Mouse (Mus musculus): ENCODE results near the gene Dlx3. TPM values are rescaled to one million over a fixed set of nuclear protein-coding genes. Genes with fewer than 3 reads are reported as not detected.

The Dlx3 gene
- polyA plus RNA-seq, 1 experiment from 2014 or later = not detected

DNA sequence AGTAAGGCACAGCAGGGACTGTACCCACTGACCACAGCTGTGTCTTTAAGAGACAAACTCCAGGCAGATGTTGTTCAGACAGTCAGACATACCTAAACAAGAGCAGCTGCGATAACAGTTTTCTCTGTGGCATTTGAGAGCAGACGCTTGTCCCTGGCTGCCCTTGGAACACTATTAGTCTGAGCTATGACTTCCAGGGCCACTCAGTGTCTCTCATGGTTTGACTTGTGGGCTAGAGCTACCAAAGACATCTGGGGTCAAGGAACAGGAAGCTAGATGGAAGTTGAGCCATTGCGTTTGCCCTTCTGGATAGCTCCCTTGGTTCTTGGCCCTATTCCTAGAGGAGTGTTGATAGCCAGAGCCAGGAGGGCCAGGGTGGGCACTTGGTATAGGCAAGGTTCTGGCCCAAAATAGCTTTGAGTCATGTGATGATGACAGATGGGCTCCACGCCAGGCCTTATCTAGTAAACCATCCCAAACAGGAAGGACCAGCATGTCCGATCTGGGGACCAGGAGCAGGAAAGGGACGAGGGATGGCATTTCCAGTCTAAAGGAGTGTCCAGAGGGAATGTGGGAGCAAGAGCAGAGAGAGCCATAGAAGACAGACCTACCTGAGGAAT lies 40.6 kb upstream of the Dlx3 start:
- Histone ChIP-seq H3K9ac (replicated peaks) (no peak overlapping the region), H3K9me3 (no peaks in the 10 kb centered on the region), H3K4me3 (no peak overlapping the region), H3K27ac (replicated peaks) (no peak overlapping the region), H3K4me2 (replicated peaks) (no peak overlapping the region), H3K36me3 (no peaks in the 10 kb centered on the region), H3K27me3 (peaks cover 37% of the 10 kb centered on the region), H3K4me1 (peaks cover 24% of the 10 kb centered on the region)
- 85% methylated on average over 6 of the region's 6 CpGs for WGBS
- ATAC-seq (replicated peaks) = no peak

DNA sequence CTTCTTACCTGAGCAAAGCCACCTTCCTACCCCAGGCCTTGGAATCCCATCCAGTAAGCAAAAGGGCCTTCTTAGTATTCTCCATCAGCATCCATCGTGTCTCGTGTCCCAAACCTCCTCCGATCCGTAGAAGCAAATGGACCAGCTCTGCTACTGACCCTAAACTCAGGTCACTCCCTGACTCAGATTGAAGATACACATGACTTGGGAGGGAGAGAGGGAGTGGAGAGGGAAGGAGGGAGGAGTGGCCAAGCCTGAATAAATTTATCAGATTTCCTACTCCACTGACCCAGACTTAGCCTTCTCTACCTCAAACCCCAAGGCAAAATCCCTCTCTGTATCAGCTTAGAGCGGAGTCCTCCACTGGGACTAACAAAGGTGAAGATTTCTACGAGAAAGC lies 39.1 kb upstream of the Dlx3 start:
- H3K4me3 ChIP-seq = no peak overlapping the region
- peaks cover 15% of the 10 kb centered on the region for H3K4me1 ChIP-seq
- 82% methylated on average over 6 of the region's 6 CpGs for WGBS
- no peak overlapping the region for H3K4me2 ChIP-seq (replicated peaks)
- H3K27ac ChIP-seq (replicated peaks) = no peak overlapping the region
- no peak for ATAC-seq (replicated peaks)
- no peaks in the 10 kb centered on the region for H3K9me3 ChIP-seq
- no peaks in the 10 kb centered on the region for H3K36me3 ChIP-seq
- H3K9ac ChIP-seq (replicated peaks) = no peak overlapping the region
- H3K27me3 ChIP-seq = peaks cover 27% of the 10 kb centered on the region

GRCm38 (mm10) chr11:95082896-95083295 lies 37.0 kb upstream of the Dlx3 start:
- no peak overlapping the region for H3K4me2 ChIP-seq (replicated peaks)
- H3K27ac ChIP-seq (replicated peaks) = no peak overlapping the region
- no peaks in the 10 kb centered on the region for H3K36me3 ChIP-seq
- WGBS = 92% methylated on average over 7 of the region's 7 CpGs
- H3K9ac ChIP-seq (replicated peaks) = no peak overlapping the region
- no peak for ATAC-seq (replicated peaks)
- no peaks in the 10 kb centered on the region for H3K4me1 ChIP-seq
- no peaks in the 10 kb centered on the region for H3K9me3 ChIP-seq
- H3K4me3 ChIP-seq = no peak overlapping the region
- peaks cover 13% of the 10 kb centered on the region for H3K27me3 ChIP-seq

DNA sequence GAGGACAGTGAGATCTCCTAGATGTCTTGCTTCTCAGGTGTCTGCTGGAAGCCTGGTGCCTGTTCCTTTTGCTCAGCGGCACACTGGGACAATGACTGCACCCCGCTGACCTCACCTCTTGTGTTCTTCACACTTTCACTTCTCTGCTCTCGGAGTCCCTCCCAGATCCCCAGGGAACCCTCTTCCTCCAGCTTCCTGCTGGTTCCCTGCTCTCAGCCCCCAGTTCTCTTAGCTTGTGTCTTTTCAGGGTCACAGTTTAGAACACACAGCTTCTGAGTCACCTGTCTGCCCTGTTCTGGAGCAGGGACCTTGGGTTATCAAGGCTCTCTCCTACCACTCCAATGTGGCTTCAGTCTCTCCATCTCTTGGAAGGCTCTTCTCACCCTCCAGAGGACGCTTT lies 35.7 kb upstream of the Dlx3 start:
- H3K9me3 ChIP-seq = no peaks in the 10 kb centered on the region
- no peak overlapping the region for H3K4me2 ChIP-seq (replicated peaks)
- H3K4me1 ChIP-seq = no peaks in the 10 kb centered on the region
- WGBS = 31% methylated on average over 4 of the region's 4 CpGs
- no peak for ATAC-seq (replicated peaks)
- no peak overlapping the region for H3K4me3 ChIP-seq
- H3K9ac ChIP-seq (replicated peaks) = no peak overlapping the region
- H3K27ac ChIP-seq (replicated peaks) = no peak overlapping the region
- H3K27me3 ChIP-seq = no peaks in the 10 kb centered on the region
- H3K36me3 ChIP-seq = no peaks in the 10 kb centered on the region

DNA sequence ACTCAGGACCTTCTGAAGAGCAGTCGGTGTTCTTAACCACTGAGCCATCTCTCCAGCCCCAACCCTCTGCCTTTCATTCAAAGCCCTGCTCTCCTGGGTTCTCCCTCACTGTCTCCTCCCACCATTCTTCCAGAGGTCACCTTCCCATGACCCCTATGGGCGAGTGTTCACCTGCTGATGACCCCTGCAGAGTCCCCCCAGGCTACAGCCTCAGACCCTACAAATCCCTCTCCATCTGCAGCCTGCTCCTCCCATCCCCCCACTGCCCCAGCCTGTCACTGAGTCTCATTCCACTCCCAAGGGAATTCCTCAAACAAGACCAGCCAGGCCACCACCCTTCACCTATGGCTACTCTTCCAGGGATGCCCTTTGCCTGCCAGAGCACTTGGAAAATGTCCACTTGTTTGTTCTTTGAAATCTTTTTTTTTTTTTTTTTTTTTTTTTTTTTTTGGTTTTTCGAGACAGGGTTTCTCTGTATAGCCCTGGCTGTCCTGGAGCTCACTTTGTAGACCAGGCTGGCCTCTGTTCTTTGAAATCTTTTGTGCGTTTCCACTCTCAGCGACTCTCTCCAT lies 35.0 kb upstream of the Dlx3 start:
- Histone ChIP-seq H3K4me1 (no peaks in the 10 kb centered on the region), H3K4me3 (no peak overlapping the region), H3K9ac (replicated peaks) (no peak overlapping the region), H3K27me3 (no peaks in the 10 kb centered on the region), H3K27ac (replicated peaks) (no peak overlapping the region), H3K4me2 (replicated peaks) (no peak overlapping the region), H3K9me3 (no peaks in the 10 kb centered on the region), H3K36me3 (no peaks in the 10 kb centered on the region)
- no peak for ATAC-seq (replicated peaks)
- 33% methylated on average over 5 of the region's 5 CpGs for WGBS

GRCm38 (mm10) chr11:95085710-95086109 lies 34.2 kb upstream of the Dlx3 start:
- H3K4me1 ChIP-seq = no peaks in the 10 kb centered on the region
- no peaks in the 10 kb centered on the region for H3K27me3 ChIP-seq
- no peak overlapping the region for H3K4me2 ChIP-seq (replicated peaks)
- H3K36me3 ChIP-seq = no peaks in the 10 kb centered on the region
- WGBS = 21% methylated on average over 5 of the region's 5 CpGs
- H3K4me3 ChIP-seq = no peak overlapping the region
- no peak for ATAC-seq (replicated peaks)
- H3K9ac ChIP-seq (replicated peaks) = no peak overlapping the region
- no peaks in the 10 kb centered on the region for H3K9me3 ChIP-seq
- no peak overlapping the region for H3K27ac ChIP-seq (replicated peaks)

DNA sequence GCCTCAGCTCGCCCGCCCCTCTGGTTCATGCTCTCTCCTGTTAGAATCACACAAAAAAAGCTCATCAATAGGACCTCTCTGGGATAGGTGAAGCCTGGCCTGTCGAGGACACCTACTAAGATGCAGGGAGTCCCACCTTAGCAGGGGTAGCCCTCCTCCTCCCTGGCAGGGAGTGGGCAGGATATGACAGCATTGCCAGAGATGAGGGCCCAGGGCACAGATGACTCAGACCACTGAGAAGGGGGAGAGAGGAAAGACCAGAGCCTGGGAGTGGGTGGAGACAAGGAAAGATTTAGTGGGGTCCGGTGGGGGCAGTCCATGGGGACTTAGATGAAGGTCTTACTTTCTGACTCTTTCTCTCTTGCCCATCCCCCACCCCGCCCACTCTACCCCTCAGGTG lies 33.7 kb upstream of the Dlx3 start:
- Histone ChIP-seq H3K27me3 (no peaks in the 10 kb centered on the region), H3K4me3 (no peak overlapping the region), H3K4me2 (replicated peaks) (no peak overlapping the region), H3K27ac (replicated peaks) (no peak overlapping the region), H3K36me3 (no peaks in the 10 kb centered on the region), H3K9ac (replicated peaks) (no peak overlapping the region), H3K9me3 (no peaks in the 10 kb centered on the region), H3K4me1 (no peaks in the 10 kb centered on the region)
- no peak for ATAC-seq (replicated peaks)
- 48% methylated on average over 5 of the region's 5 CpGs for WGBS

GRCm38 (mm10) chr11:95087301-95088228 lies 32.4 kb upstream of the Dlx3 start:
- no peaks in the 10 kb centered on the region for H3K36me3 ChIP-seq
- H3K27ac ChIP-seq (replicated peaks) = no peak overlapping the region
- H3K9ac ChIP-seq (replicated peaks) = no peak overlapping the region
- no peak overlapping the region for H3K4me3 ChIP-seq
- H3K4me2 ChIP-seq (replicated peaks) = no peak overlapping the region
- ATAC-seq (replicated peaks) = no peak
- no peaks in the 10 kb centered on the region for H3K27me3 ChIP-seq
- H3K4me1 ChIP-seq = no peaks in the 10 kb centered on the region
- H3K9me3 ChIP-seq = no peaks in the 10 kb centered on the region
- 69% methylated on average over 17 of the region's 17 CpGs for WGBS

DNA sequence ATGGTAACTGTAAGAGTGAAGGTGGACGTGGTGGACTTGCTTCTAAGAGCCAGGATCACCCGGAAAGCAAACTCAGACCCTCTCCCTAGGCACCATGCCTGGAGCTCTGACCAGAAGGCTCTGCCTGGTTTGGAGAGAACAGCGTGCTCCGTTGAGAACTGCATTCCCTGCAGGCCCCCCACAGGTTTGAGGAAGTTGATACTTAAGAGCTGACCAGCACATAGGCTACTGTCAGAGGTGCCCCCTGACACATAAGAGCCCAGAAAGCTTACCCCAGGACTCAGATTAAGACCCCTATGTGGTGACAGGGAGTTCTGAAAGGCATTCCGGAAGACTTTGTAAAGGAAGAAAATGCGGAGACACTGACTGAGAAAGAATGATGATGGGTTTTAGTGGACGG lies 31.6 kb upstream of the Dlx3 start:
- Histone ChIP-seq H3K36me3 (no peaks in the 10 kb centered on the region), H3K9ac (replicated peaks) (no peak overlapping the region), H3K27ac (replicated peaks) (no peak overlapping the region), H3K4me1 (no peaks in the 10 kb centered on the region), H3K4me2 (replicated peaks) (no peak overlapping the region), H3K4me3 (no peak overlapping the region), H3K9me3 (no peaks in the 10 kb centered on the region), H3K27me3 (no peaks in the 10 kb centered on the region)
- ATAC-seq (replicated peaks) = no peak
- WGBS = 63% methylated on average over 7 of the region's 7 CpGs

GRCm38 (mm10) chr11:95088857-95089779 lies 30.8 kb upstream of the Dlx3 start:
- Histone ChIP-seq H3K9me3 (no peaks in the 10 kb centered on the region), H3K9ac (replicated peaks) (no peak overlapping the region), H3K4me1 (no peaks in the 10 kb centered on the region), H3K4me2 (replicated peaks) (no peak overlapping the region), H3K4me3 (no peak overlapping the region), H3K36me3 (no peaks in the 10 kb centered on the region), H3K27me3 (no peaks in the 10 kb centered on the region), H3K27ac (replicated peaks) (no peak overlapping the region)
- 71% methylated on average over 16 of the region's 16 CpGs for WGBS
- no peak for ATAC-seq (replicated peaks)

DNA sequence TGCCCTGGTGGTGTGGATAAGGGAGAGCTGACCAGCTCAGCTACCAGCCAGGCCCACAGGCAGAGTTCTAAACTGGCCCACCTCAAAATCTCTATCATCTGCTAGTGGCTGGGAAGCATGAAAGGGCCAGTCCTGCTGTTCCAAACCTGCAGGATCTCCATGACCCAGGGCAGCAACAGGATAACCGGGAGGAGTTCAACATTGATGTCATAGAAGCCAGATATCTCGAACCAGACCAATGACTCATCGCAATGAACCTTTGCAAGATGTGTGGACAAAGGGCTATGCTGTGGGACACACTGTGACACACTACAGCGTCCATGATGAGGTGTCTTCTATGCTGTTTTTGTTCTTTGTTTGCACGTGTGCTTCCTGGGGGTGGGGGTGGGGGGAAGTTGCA lies 26.8 kb upstream of the Dlx3 start:
- no peaks in the 10 kb centered on the region for H3K27me3 ChIP-seq
- no peak overlapping the region for H3K9ac ChIP-seq (replicated peaks)
- H3K9me3 ChIP-seq = no peaks in the 10 kb centered on the region
- no peak overlapping the region for H3K4me3 ChIP-seq
- H3K4me1 ChIP-seq = peaks cover 4% of the 10 kb centered on the region
- no peak overlapping the region for H3K4me2 ChIP-seq (replicated peaks)
- H3K27ac ChIP-seq (replicated peaks) = no peak overlapping the region
- ATAC-seq (replicated peaks) = no peak
- no peaks in the 10 kb centered on the region for H3K36me3 ChIP-seq
- WGBS = 79% methylated on average over 5 of the region's 5 CpGs

DNA sequence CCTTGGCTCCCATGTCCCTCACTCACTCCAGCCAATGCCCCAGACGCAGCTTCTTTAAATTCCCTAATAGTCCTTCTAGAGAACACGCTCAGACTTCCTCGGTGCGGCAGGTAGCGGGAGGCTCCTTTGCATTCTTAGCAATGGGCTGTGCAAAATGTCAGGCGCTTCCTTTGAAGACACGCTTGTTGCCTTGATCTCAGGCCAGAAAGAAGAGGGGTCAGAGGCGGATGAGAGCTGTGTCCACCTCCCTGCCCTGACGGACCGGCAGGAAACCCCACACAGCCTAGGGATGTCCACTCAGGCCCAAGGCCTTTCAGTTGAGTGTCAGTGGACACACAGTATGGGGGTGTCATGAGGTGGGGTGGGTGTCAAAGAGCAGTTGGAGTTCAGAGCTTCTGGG lies 24.3 kb upstream of the Dlx3 start:
- Histone ChIP-seq H3K27ac (replicated peaks) (no peak overlapping the region), H3K9ac (replicated peaks) (no peak overlapping the region), H3K27me3 (no peaks in the 10 kb centered on the region), H3K36me3 (no peaks in the 10 kb centered on the region), H3K4me3 (no peak overlapping the region), H3K4me1 (peaks cover 4% of the 10 kb centered on the region), H3K4me2 (replicated peaks) (no peak overlapping the region), H3K9me3 (no peaks in the 10 kb centered on the region)
- ATAC-seq (replicated peaks) = no peak
- 82% methylated on average over 10 of the region's 10 CpGs for WGBS

Measured in forebrain, embryonic 15.5 days (tissue).